Mouse (Mus musculus) liver, embryonic 14.5 days (tissue): ENCODE results near the gene Luc7l.

Experiments used
- CTCF ChIP-seq: IDR thresholded peaks from 2 replicates; pipeline ENCODE4 v1.5.1; 2016; ENCODE audit warnings: antibody characterized with exemption, low read depth, control low read depth
- EP300 ChIP-seq: IDR thresholded peaks from 2 replicates; pipeline ENCODE4 v1.6.1; 2016; ENCODE audit warnings: antibody characterized with exemption, low read depth

DNA sequence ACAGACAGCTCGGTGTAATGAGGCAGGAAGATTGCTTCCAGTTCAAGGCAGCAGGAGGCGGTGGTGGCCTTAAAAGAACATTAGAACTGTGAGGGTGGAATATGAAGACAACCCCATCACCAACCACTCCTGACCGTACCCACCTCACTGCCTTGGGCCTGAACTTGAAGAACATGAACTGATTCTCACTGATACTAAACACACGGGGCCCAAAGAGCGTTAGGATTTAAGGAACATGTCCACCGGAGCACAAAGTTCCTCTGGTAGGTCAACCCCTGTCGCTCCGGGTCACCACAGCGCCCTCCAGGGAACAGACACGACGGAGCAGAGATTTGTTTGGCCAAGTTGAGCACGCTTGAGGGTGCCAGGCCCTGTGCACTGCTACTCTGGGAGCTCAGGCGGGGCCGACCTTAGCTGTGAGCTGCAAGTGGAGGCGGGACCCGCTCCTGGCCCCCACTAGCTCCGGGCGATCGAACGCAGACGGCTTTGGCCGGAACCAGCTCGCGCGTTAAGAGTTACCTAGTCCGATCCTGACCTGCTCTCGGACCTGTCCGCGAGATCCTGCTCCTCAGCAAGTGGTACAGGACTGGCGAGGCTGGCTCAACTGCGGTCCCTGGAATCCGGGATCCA is 9.1 kb upstream of the Luc7l start:
- TF ChIP-seq CTCF (peak; percentile 62; the same call in 1 of the 2 replicates), EP300 (no peak)
